Mouse (Mus musculus) liver, embryonic 15.5 days (tissue): ENCODE data around the gene Cd276. TPM values are rescaled to one million over a fixed set of nuclear protein-coding genes. Genes with fewer than 3 reads are reported as not detected.

ENCODE experiments used
- ATAC-seq: fragments of 200-750 bp; cut with Nextera tagmentation; 2 replicates; pipeline ENCODE4 v1.8.0; 2017; ENCODE audit warnings: moderate number of reproducible peaks, mild to moderate bottlenecking, moderate library complexity; ENCODE audit not compliant: insufficient read depth
- H3K27ac ChIP-seq: fragments of 300-500 bp; sonication (generic); replicated peaks from 2 replicates; pipeline ENCODE4 v1.5.1; 2015; ENCODE audit warnings: mild to moderate bottlenecking, inconsistent platforms
- H3K27me3 ChIP-seq: fragments of 300-500 bp; sonication (generic); 2 replicates; pipeline ENCODE4 v1.6.1; 2015; ENCODE audit warnings: mild to moderate bottlenecking, inconsistent platforms
- H3K36me3 ChIP-seq: fragments of 300-500 bp; sonication (generic); replicated peaks from 2 replicates; pipeline ENCODE4 v1.6.1; 2015; ENCODE audit warnings: moderate library complexity, mild to moderate bottlenecking, inconsistent platforms
- H3K4me1 ChIP-seq: fragments of 300-500 bp; sonication (generic); replicated peaks from 2 replicates; pipeline ENCODE4 v1.6.1; 2015; ENCODE audit warnings: inconsistent platforms
- H3K4me2 ChIP-seq: fragments of 300-500 bp; sonication (generic); 2 replicates; pipeline ENCODE4 v1.6.1; 2015; ENCODE audit warnings: moderate library complexity, mild to moderate bottlenecking, inconsistent platforms
- H3K4me3 ChIP-seq: fragments of 300-500 bp; sonication (generic); replicated peaks from 2 replicates; pipeline ENCODE4 v1.5.1; 2015; ENCODE audit warnings: mild to moderate bottlenecking, inconsistent platforms
- H3K9ac ChIP-seq: fragments of 300-500 bp; sonication (generic); 2 replicates; pipeline ENCODE4 v1.6.1; 2015; ENCODE audit warnings: moderate library complexity, mild to moderate bottlenecking, inconsistent platforms
- H3K9me3 ChIP-seq: fragments of 300-500 bp; sonication (generic); replicated peaks from 2 replicates; pipeline ENCODE4 v1.6.1; 2016; ENCODE audit warnings: inconsistent platforms
- WGBS: fragments of 180-500 bp; shearing (Covaris S2); methylation state at CpG from one replicate; pipeline ENCODE4 v1.1.7; 2015; ENCODE audit warnings: mixed read lengths; ENCODE audit not compliant: insufficient replicate concordance; 5-methylcytosine and 5-hydroxymethylcytosine counted together
- polyA plus RNA-seq: library from polyadenylated mRNA; unstranded; fragments of >200 nt; fragmentation: Nextera tagmentation; extraction: Ambion mirVana; gene quantifications from 2 replicates; pipeline ENCODE4 v1.2.1, GENCODE M21; 2015

Cd276 gene
- polyA plus RNA-seq, 1 experiment from 2014 or later: 1.4 TPM

GRCm38 (mm10) chr9:58530407-58530806 lies 24.8 kb downstream of the Cd276 start:
- Histone ChIP-seq H3K4me3 (no peak overlapping the region), H3K9ac (no peak overlapping the region), H3K4me1 (no peaks in the 10 kb centered on the region), H3K36me3 (no peaks in the 10 kb centered on the region), H3K9me3 (no peaks in the 10 kb centered on the region), H3K27me3 (no peaks in the 10 kb centered on the region), H3K4me2 (no peak overlapping the region), H3K27ac (no peak overlapping the region)
- WGBS: 67% methylated on average over 13 of the region's 13 CpGs
- ATAC-seq: no peak

- no peak overlapping the region for H3K4me3 ChIP-seq
- ATAC-seq: no peak
- H3K27ac ChIP-seq: no peak overlapping the region
- no peak overlapping the region for H3K9ac ChIP-seq
- 61% methylated on average over 4 of the region's 4 CpGs for WGBS
- no peaks in the 10 kb centered on the region for H3K36me3 ChIP-seq
- H3K9me3 ChIP-seq: no peaks in the 10 kb centered on the region
- H3K4me2 ChIP-seq: no peak overlapping the region
- H3K4me1 ChIP-seq: no peaks in the 10 kb centered on the region
- no peaks in the 10 kb centered on the region for H3K27me3 ChIP-seq
Observed at GRCm38 (mm10) chr9:58527841-58528240, 27.4 kb downstream of the Cd276 start.

- Histone ChIP-seq H3K4me2 (no peak overlapping the region), H3K9ac (no peak overlapping the region), H3K36me3 (no peaks in the 10 kb centered on the region), H3K27ac (no peak overlapping the region), H3K4me1 (no peaks in the 10 kb centered on the region; the same call in 1 of the 2 replicates), H3K4me3 (no peak overlapping the region), H3K9me3 (no peaks in the 10 kb centered on the region), H3K27me3 (no peaks in the 10 kb centered on the region)
- ATAC-seq: no peak
- WGBS: 53% methylated on average over 4 of the region's 4 CpGs
Observed at GRCm38 (mm10) chr9:58525108-58525507, 30.1 kb downstream of the Cd276 start.

GRCm38 (mm10) chr9:58521883-58522423 lies 33.3 kb downstream of the Cd276 start:
- no peak overlapping the region for H3K4me2 ChIP-seq
- no peaks in the 10 kb centered on the region; the same call in 1 of the 2 replicates for H3K4me1 ChIP-seq
- H3K36me3 ChIP-seq: no peaks in the 10 kb centered on the region
- no peak overlapping the region for H3K9ac ChIP-seq
- ATAC-seq: no peak
- H3K27me3 ChIP-seq: no peaks in the 10 kb centered on the region
- no peak overlapping the region for H3K4me3 ChIP-seq
- no peaks in the 10 kb centered on the region for H3K9me3 ChIP-seq
- WGBS: 17% methylated on average over 4 of the region's 4 CpGs
- no peak overlapping the region for H3K27ac ChIP-seq

- Histone ChIP-seq H3K9me3 (no peaks in the 10 kb centered on the region), H3K4me2 (no peak overlapping the region), H3K36me3 (no peaks in the 10 kb centered on the region), H3K4me1 (no peaks in the 10 kb centered on the region; the same call in 1 of the 2 replicates), H3K27me3 (no peaks in the 10 kb centered on the region), H3K27ac (no peak overlapping the region), H3K9ac (no peak overlapping the region), H3K4me3 (no peak overlapping the region)
- 57% methylated on average over 5 of the region's 5 CpGs for whole genome bisulfite sequencing
- no peak for ATAC-seq
Observed at GRCm38 (mm10) chr9:58520816-58521581, 34.2 kb downstream of the Cd276 start.

- Histone ChIP-seq H3K27me3 (no peaks in the 10 kb centered on the region), H3K4me1 (no peaks in the 10 kb centered on the region; the same call in 1 of the 2 replicates), H3K36me3 (no peaks in the 10 kb centered on the region), H3K27ac (no peak overlapping the region), H3K4me2 (no peak overlapping the region), H3K9me3 (no peaks in the 10 kb centered on the region), H3K9ac (no peak overlapping the region), H3K4me3 (no peak overlapping the region)
- no peak for ATAC-seq
- 54% methylated on average over 3 of the region's 3 CpGs for WGBS
Observed at GRCm38 (mm10) chr9:58519953-58520352, 35.3 kb downstream of the Cd276 start.

- no peaks in the 10 kb centered on the region for H3K27me3 ChIP-seq
- no peak overlapping the region for H3K4me3 ChIP-seq
- H3K36me3 ChIP-seq: no peaks in the 10 kb centered on the region
- H3K9me3 ChIP-seq: no peaks in the 10 kb centered on the region
- no peak overlapping the region for H3K4me2 ChIP-seq
- no peak overlapping the region for H3K9ac ChIP-seq
- 21% methylated on average over 9 of the region's 9 CpGs for WGBS
- no peak for ATAC-seq
- no peaks in the 10 kb centered on the region; the same call in 1 of the 2 replicates for H3K4me1 ChIP-seq
- H3K27ac ChIP-seq: no peak overlapping the region
Observed at GRCm38 (mm10) chr9:58517866-58518750, 37.1 kb downstream of the Cd276 start.

- Histone ChIP-seq H3K27me3 (no peaks in the 10 kb centered on the region), H3K4me1 (no peaks in the 10 kb centered on the region), H3K4me3 (no peak overlapping the region), H3K9me3 (no peaks in the 10 kb centered on the region), H3K4me2 (no peak overlapping the region), H3K9ac (no peak overlapping the region), H3K36me3 (no peaks in the 10 kb centered on the region), H3K27ac (no peak overlapping the region)
- 57% methylated on average over 3 of the region's 3 CpGs for WGBS
- no peak for ATAC-seq
Observed at GRCm38 (mm10) chr9:58516480-58516879, 38.8 kb downstream of the Cd276 start.

- Histone ChIP-seq H3K9me3 (no peaks in the 10 kb centered on the region), H3K27me3 (no peaks in the 10 kb centered on the region), H3K4me1 (no peaks in the 10 kb centered on the region), H3K27ac (no peak overlapping the region), H3K4me2 (no peak overlapping the region), H3K4me3 (no peak overlapping the region), H3K36me3 (no peaks in the 10 kb centered on the region), H3K9ac (no peak overlapping the region)
- no peak for ATAC-seq
- WGBS: 62% methylated on average over 5 of the region's 5 CpGs
Observed at GRCm38 (mm10) chr9:58513749-58514148, 41.5 kb downstream of the Cd276 start.

- Histone ChIP-seq H3K4me2 (no peak overlapping the region), H3K9ac (no peak overlapping the region), H3K4me3 (no peak overlapping the region), H3K4me1 (no peaks in the 10 kb centered on the region), H3K36me3 (no peaks in the 10 kb centered on the region), H3K27ac (no peak overlapping the region), H3K27me3 (no peaks in the 10 kb centered on the region), H3K9me3 (no peaks in the 10 kb centered on the region)
- no peak for ATAC-seq
- WGBS: 55% methylated on average over 5 of the region's 5 CpGs
Observed at GRCm38 (mm10) chr9:58510452-58510851, 44.8 kb downstream of the Cd276 start.
